Mouse (Mus musculus) ES-Bruce4 (cell line): ENCODE data around the gene Mettl26. TPM values are rescaled to one million over a fixed set of nuclear protein-coding genes. Genes with fewer than 3 reads are reported as not detected.

Source experiments
- H3K27ac ChIP-seq: 2 replicates; pipeline ENCODE4 v1.5.1; 2012; ENCODE audit warnings: low read length, inconsistent platforms; ENCODE audit not compliant: insufficient read depth
- H3K27me3 ChIP-seq: 2 replicates; pipeline ENCODE4 v1.6.1; 2012; ENCODE audit warnings: mild to moderate bottlenecking, low read length, inconsistent platforms; ENCODE audit not compliant: control insufficient read depth, poor library complexity, insufficient read depth, severe bottlenecking
- H3K36me3 ChIP-seq: 2 replicates; pipeline ENCODE4 v1.6.1; 2012; ENCODE audit warnings: inconsistent platforms, mild to moderate bottlenecking, low read length, moderate library complexity; ENCODE audit not compliant: control insufficient read depth, poor library complexity, insufficient read depth, severe bottlenecking
- H3K4me1 ChIP-seq: one replicate; pipeline ENCODE4 v1.8.1; 2011; ENCODE audit warnings: low read length; ENCODE audit not compliant: control insufficient read depth, insufficient read depth
- H3K4me3 ChIP-seq: 2 replicates; pipeline ENCODE4 v1.5.1; 2011; ENCODE audit warnings: low read depth, mild to moderate bottlenecking, low read length
- H3K9ac ChIP-seq: 2 replicates; pipeline ENCODE4 v1.6.1; 2012; ENCODE audit warnings: low read depth, mild to moderate bottlenecking, inconsistent platforms; ENCODE audit not compliant: poor library complexity, severe bottlenecking
- H3K9me3 ChIP-seq: replicated peaks from 2 replicates; pipeline ENCODE4 v1.6.1; 2012; ENCODE audit warnings: mild to moderate bottlenecking, low read length, inconsistent platforms; ENCODE audit not compliant: control insufficient read depth, poor library complexity, insufficient read depth, severe bottlenecking
- CTCF ChIP-seq: IDR thresholded peaks from one replicate; pipeline ENCODE4 v1.8.1; 2011; ENCODE audit warnings: low read depth, low read length
- EP300 ChIP-seq: IDR thresholded peaks from 2 replicates; pipeline ENCODE4 v1.6.1; 2011; ENCODE audit warnings: low read depth, low read length; ENCODE audit not compliant: insufficient read depth
- POLR2A ChIP-seq: IDR thresholded peaks from one replicate; pipeline ENCODE4 v1.8.1; 2011; ENCODE audit warnings: low read length; ENCODE audit not compliant: insufficient read depth
- polyA plus RNA-seq: library from polyadenylated mRNA; stranded (reverse); fragments of >200 nt; gene quantifications from 2 replicates; pipeline ENCODE4 v1.2.4, GENCODE M21; 2011; ENCODE audit warnings: low read depth; ENCODE audit not compliant: missing spikeins, insufficient read depth, insufficient read length

Mettl26 gene
- polyA plus RNA-seq, 1 experiment, result 32.6 TPM

DNA sequence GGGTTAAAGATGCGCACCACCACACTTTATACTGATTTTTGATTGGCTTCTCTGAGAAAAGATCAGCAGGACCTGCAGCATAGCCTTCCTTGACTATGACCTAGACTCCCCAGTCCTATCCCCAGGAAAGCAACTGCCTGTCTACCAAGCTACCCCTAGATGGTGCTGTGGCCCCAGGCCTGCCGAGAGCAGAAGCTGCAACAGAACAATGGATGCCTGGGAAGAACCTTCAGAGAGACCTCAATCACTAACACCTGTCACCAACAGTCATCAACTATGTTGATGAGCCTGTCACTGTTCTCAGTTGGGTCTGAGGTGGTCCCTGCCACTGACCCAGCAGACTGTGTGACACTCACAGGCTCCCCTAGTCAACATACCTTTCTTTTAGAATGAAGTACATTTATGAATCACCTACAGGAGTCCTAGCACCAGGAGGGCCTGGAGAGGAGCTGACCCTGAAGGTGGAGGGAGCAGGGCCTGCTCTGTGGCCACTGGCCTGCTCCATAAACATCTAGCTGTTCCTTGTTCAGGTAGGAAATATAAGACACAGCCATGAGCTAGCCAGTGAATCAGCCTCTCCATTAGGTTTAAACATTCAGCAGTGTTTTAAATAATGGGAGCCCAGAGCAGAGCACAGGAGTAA is 19.2 kb downstream of the Mettl26 start:
- no peak overlapping the region for H3K4me3 ChIP-seq
- H3K36me3 ChIP-seq, result peaks cover 3% of the 10 kb centered on the region; the same call in 1 of the 2 replicates
- H3K27me3 ChIP-seq, result no peaks in the 10 kb centered on the region
- H3K9ac ChIP-seq, result no peak overlapping the region
- H3K27ac ChIP-seq, result no peak overlapping the region
- H3K4me1 ChIP-seq, result peaks cover 1% of the 10 kb centered on the region
- TF ChIP-seq POLR2A, result no peak
- 0 out of 2 replicates have a peak, but pooled peaks have one; percentile 47 for TF ChIP-seq EP300
- peak; percentile 99 for TF ChIP-seq CTCF
- no peaks in the 10 kb centered on the region for H3K9me3 ChIP-seq

DNA sequence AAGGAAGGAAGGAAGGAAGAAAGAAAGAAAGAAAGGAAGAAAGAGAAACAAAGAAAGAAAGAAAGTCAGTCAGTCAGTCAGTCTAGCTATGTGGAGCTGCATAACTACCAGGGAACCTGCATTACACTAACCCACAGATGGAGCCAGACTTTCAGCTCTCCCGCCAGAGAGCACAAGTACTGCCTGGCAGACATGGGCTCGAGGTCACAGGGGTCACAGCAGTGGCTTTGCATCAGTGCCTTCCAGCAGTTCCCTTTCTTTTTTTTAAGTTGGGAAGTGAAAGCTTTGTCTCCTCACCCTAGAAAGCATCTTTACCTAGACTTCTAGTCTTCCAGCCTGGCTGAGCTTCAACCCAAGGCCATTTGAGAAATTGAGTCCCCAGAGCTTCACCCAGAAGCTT is 20.5 kb downstream of the Mettl26 start:
- H3K4me3 ChIP-seq, result no peak overlapping the region

DNA sequence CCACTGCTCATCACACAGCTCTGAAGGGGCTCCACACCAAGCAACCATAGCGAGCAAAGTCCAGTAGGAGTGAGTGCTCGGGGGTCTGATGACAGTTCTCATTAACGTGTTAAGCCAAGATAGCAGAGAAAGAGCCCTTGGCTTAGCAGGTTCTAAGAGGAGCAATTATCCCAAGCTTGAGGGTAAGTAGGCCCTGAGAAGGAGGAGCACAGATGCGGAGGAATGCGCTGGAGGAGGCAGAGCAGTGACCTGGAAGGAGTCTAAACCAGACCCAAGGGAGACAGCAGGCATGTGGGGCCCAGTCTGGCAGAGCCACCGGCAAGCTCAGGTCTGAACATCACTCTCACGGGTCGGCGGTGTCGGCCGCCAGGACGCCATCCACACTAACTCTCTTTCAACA is 21.0 kb downstream of the Mettl26 start:
- TF ChIP-seq CTCF (no peak), EP300 (no peak), POLR2A (no peak)
- peaks cover 1% of the 10 kb centered on the region for H3K4me1 ChIP-seq
- no peak overlapping the region for H3K27ac ChIP-seq
- no peaks in the 10 kb centered on the region for H3K27me3 ChIP-seq
- H3K9me3 ChIP-seq, result no peaks in the 10 kb centered on the region
- H3K4me3 ChIP-seq, result no peak overlapping the region
- H3K9ac ChIP-seq, result no peak overlapping the region
- no peaks in the 10 kb centered on the region for H3K36me3 ChIP-seq

More for the DNA sequence above, 20.5 kb downstream of the Mettl26 start:
- H3K36me3 ChIP-seq, result no peaks in the 10 kb centered on the region
- H3K4me1 ChIP-seq, result peaks cover 1% of the 10 kb centered on the region
- no peaks in the 10 kb centered on the region for H3K9me3 ChIP-seq
- H3K27ac ChIP-seq, result no peak overlapping the region
- TF ChIP-seq POLR2A (no peak), EP300 (no peak), CTCF (no peak)
- H3K27me3 ChIP-seq, result no peaks in the 10 kb centered on the region
- H3K9ac ChIP-seq, result no peak overlapping the region

DNA sequence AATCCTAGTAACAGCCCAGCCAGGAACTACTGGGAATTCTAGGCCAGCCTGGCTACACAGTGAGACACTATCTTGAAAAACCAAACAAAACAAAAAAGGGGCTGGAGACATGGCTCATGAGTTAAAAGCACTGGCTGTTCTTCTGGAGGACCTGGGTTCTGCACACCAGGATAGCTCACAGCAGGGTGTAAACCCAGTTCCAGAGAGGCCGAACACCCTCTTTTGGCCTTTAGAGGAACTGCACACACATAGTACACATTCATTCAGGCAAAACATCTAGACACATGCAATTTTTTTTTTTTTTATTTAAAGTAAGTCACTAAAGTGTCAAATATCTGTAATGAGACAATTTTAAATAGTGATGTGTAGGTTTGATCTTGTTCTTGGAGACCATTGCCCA is 25.3 kb downstream of the Mettl26 start:
- H3K4me1 ChIP-seq, result no peaks in the 10 kb centered on the region
- H3K36me3 ChIP-seq, result no peaks in the 10 kb centered on the region
- H3K27ac ChIP-seq, result no peak overlapping the region
- TF ChIP-seq CTCF, result no peak
- no peak for TF ChIP-seq POLR2A
- TF ChIP-seq EP300, result no peak
- H3K27me3 ChIP-seq, result no peaks in the 10 kb centered on the region
- no peaks in the 10 kb centered on the region for H3K9me3 ChIP-seq
- no peak overlapping the region for H3K4me3 ChIP-seq
- H3K9ac ChIP-seq, result no peak overlapping the region

DNA sequence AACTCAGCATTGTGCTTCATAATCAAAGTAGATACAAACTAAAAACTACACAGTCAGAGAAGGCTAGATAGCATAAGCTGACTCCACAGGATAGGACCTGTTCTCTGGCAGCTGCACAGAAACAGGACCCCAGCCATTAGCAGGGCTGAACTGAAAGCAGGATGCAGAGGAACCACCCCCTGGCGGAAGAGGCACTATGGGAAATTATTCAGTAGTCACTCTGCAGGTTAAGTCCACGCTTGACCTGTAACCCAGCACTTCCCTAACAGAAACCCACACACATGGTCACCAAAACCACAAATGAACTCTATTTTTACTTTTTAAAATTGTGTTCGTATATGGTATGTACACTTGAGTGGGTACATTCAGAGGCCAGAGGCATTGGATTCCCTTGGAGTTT is 28.2 kb downstream of the Mettl26 start:
- Histone ChIP-seq H3K4me1 (no peaks in the 10 kb centered on the region), H3K27me3 (no peaks in the 10 kb centered on the region), H3K36me3 (no peaks in the 10 kb centered on the region), H3K9me3 (no peaks in the 10 kb centered on the region), H3K4me3 (no peak overlapping the region), H3K27ac (no peak overlapping the region), H3K9ac (no peak overlapping the region)
- TF ChIP-seq POLR2A, result no peak
- TF ChIP-seq EP300, result no peak
- no peak for TF ChIP-seq CTCF

DNA sequence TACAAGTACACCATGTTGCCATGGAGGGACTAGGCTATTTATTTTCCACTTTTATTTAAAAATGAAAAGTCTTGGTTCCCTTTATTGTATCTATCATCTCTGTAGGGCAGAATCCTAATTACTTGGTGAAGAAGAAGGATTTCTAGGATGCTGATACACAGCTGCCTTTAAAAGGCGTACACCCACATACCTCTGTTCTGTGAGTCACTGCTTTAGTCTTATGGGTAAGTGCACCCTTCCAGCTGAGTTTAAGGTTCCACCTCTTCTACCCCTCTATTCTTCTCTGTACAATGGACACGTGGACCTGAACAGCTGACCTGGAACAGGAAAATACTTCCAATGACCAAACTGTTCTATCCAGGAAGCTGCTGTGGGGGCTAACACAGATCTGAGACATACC is 32.8 kb downstream of the Mettl26 start:
- no peak overlapping the region for H3K27ac ChIP-seq
- TF ChIP-seq CTCF, result no peak
- TF ChIP-seq POLR2A, result no peak
- no peak for TF ChIP-seq EP300

More for the DNA sequence above, 32.8 kb downstream of the Mettl26 start:
- no peaks in the 10 kb centered on the region for H3K36me3 ChIP-seq
- H3K4me3 ChIP-seq, result no peak overlapping the region
- H3K9ac ChIP-seq, result no peak overlapping the region
- no peaks in the 10 kb centered on the region for H3K27me3 ChIP-seq
- H3K4me1 ChIP-seq, result no peaks in the 10 kb centered on the region
- no peaks in the 10 kb centered on the region for H3K9me3 ChIP-seq
